Mouse (Mus musculus): ENCODE measurements around the gene Zfyve9.

GRCm38 (mm10) chr4:108780057-108780863 lies at the start of gene Zfyve9:
- peak; percentile 78 for TF ChIP-seq POLR2A (IDR thresholded peaks at IDR 0.05; ENCODE audit: insufficient read length, low read depth)
- TF ChIP-seq CEBPB (IDR thresholded peaks at IDR 0.05; ENCODE audit: insufficient read depth, poor library complexity, severe bottlenecking) = no peak
- no peak for TF ChIP-seq E2F4 (IDR thresholded peaks at IDR 0.05; ENCODE audit: insufficient read depth)
- TF ChIP-seq MYOG (IDR thresholded peaks at IDR 0.05; ENCODE audit: control insufficient read depth in 1 of 3, insufficient read depth in 1 of 3, insufficient read length in 2 of 3, low read depth in 2 of 3) = no peak
- peak; percentile 49 for TF ChIP-seq POLR2AphosphoS2 (IDR thresholded peaks at IDR 0.05; ENCODE audit: insufficient read length, low read depth)
- no peak for TF ChIP-seq MAX (IDR thresholded peaks at IDR 0.05; ENCODE audit: low read depth)
- no peak for TF ChIP-seq TCF12 (IDR thresholded peaks at IDR 0.05; ENCODE audit: insufficient read depth, poor library complexity, severe bottlenecking)
- no peak for TF ChIP-seq MYOD1 (IDR thresholded peaks at IDR 0.05; ENCODE audit: control insufficient read depth in 1 of 3, insufficient read length in 2 of 3, low read depth in 2 of 3)
- no peak for TF ChIP-seq SRF (IDR thresholded peaks at IDR 0.05; ENCODE audit: control insufficient read depth, insufficient read length, low read depth)
- no peak for TF ChIP-seq USF1 (IDR thresholded peaks at IDR 0.05; ENCODE audit: low read depth)
- no peak for TF ChIP-seq REST (IDR thresholded peaks at IDR 0.05; ENCODE audit: insufficient read depth, insufficient read length)
- TF ChIP-seq TCF3 (IDR thresholded peaks at IDR 0.05; ENCODE audit: insufficient read length, low read depth) = peak; percentile 27

Measured in myocyte (in vitro differentiated cells).